Mouse (Mus musculus) frontal cortex, postnatal 36 days (tissue): ENCODE data around the gene 4930590J08Rik.

Experiments used
- DNase-seq, 2 experiments: peaks; one replicate each; pipeline ENCODE4 v3.0.0; 2022; ENCODE audit warnings: low spot score in 2 of 2

The 4930590J08Rik gene

GRCm38 (mm10) chr6:91963429-91963828 is 60.8 kb downstream of the 4930590J08Rik start:
- no peak for DNase-seq

- DNase-seq = no peak
Observed at GRCm38 (mm10) chr6:91965060-91965459, 62.5 kb downstream of the 4930590J08Rik start.

- no peak for DNase-seq
Observed at GRCm38 (mm10) chr6:91966006-91966405, 63.4 kb downstream of the 4930590J08Rik start.

GRCm38 (mm10) chr6:91972201-91972646 is 69.6 kb downstream of the 4930590J08Rik start:
- no peak for DNase-seq

GRCm38 (mm10) chr6:91973972-91974371 is 71.4 kb downstream of the 4930590J08Rik start:
- DNase-seq = no peak

GRCm38 (mm10) chr6:91978371-91979300 is 76.0 kb downstream of the 4930590J08Rik start, which contains the start of gene Fgd5:
Fgd5 (plus strand) TSS chr6:91978878.
- DNase-seq = no peak

- no peak for DNase-seq
Observed at GRCm38 (mm10) chr6:91979301-91979996, 76.8 kb downstream of the 4930590J08Rik start.

GRCm38 (mm10) chr6:91980011-91980410 is 77.4 kb downstream of the 4930590J08Rik start:
- DNase-seq = no peak

- no peak for DNase-seq
Observed at GRCm38 (mm10) chr6:91990101-91990500, 87.5 kb downstream of the 4930590J08Rik start.

GRCm38 (mm10) chr6:91992823-91993222 is 90.2 kb downstream of the 4930590J08Rik start:
- no peak for DNase-seq

- DNase-seq = no peak
Observed at GRCm38 (mm10) chr6:91993795-91994505, 91.3 kb downstream of the 4930590J08Rik start.

GRCm38 (mm10) chr6:91996072-91996471 is 93.5 kb downstream of the 4930590J08Rik start:
- DNase-seq = no peak
